Mouse (Mus musculus) ovary, postnatal 14 days (tissue): ENCODE measurements around the gene Ssrp1.
A peak's percentile ranks its signal among the peaks of the same experiment; 100 is the strongest.

ENCODE experiments used
- DNase-seq: peaks from one replicate; pipeline ENCODE4 v3.0.0; 2022; ENCODE audit warnings: low spot score

The Ssrp1 gene

DNA sequence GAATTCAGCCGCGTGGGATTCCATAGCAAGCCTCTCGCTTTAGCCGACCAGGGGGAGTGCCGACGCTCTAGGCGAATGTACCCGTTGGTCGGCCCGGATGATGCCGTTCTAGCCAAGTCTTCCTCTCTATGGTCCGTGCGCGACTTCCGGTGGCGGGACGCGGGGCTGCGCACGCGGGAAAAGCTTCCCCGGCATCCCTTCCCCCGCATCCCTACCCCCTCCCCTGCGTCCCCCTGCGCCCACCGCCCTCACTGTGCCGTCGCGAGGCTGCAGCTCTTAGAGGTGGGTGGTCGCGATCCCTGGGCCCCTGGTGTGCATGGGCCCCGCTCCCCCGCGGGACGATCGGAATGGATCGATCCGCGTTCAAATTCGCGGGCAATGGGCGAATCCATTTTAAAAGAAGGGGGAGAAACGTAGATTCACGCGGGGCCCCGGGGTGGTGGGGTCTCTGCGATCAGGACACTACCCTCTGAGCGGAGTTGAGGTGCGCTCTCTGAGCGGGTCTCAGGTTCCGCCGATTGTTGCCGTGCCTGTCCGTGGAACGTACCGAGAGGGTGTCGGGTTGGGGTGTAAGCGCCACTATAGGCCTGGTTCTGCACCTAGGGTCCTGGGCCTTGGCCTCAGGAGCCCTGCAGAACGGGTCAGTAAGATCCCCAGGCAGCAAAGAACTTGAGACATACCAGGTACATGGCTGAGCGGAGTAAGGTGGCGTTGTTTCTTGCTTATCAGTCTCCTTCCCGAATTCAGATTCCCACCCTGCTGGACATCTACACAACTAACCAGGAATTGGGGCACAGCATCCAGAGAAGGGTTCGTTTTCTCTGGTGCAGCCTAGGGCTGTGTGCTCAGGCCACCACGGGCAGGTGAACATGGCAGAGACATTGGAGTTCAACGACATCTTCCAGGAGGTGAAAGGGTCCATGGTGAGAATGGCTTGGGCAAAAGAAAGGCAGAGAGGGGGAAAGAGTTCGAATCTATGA lies at the start of gene Ssrp1, which contains the start of gene P2rx3:
Gene Ssrp1 (plus strand): TSS at position 188 of the 980 bp plus-strand sequence.
Gene P2rx3 (minus strand): TSS at position 416 of the 980 bp plus-strand sequence.
- peak; percentile 89 for DNase-seq

GRCm38 (mm10) chr2:84987930-84988329 lies 49.1 kb upstream of the Ssrp1 start, which contains the start of gene Prg3:
Prg3 (plus strand) TSS chr2:84988215.
- DNase-seq: no peak

GRCm38 (mm10) chr2:84996376-84996775 lies 40.7 kb upstream of the Ssrp1 start:
- no peak for DNase-seq

DNA sequence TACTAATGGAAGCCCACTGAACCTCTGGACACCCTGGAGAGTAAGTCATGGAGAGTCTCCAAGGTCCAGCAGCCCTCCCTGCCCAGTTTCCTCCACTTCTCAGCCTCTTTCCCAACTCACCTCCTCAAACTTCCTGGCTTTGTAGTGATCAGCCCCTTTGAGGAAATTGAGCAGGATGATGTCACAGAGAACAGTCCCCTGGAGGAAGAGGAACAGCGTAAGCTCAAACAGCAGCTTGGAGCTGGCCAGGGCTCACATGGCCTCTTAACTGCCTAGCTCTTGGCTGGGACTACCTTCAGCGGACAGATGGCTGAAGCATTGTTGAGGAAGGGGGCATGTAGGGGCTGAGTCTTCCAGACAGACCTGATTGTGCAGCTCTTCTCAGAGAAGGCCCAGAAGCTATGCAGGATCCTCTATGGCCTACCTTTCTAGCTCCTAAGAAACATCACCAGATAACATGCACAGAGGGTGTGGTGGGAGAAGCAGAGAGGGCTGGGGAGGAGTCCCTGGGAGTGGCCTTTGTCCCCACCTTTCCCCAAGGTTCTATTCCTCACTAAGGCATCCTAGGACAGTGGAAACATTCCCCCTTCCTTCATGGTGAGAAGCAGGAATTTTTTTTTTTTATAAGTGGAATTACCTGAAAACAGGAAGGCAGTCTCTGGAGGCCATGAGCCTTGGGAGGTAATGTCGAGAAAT lies 37.4 kb upstream of the Ssrp1 start:
- no peak for DNase-seq

DNA sequence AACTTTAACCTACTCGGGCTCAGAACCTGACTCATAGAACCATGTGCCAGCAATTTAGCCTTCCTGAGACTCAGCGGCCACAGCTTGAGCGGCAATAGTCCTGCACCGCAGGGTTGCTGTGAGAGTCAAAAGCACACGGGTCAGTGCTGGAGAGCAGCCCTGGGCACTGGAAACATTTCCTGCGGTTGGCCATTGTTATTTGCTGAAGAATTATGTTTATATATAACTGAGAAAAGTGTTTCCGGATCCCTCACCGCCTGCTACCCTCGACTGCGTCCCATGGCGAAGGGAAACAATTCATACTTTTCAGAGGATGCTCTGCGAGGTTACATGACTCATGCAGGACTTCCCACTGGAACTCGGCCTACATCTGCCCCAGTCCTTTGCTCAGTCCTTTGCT lies 35.5 kb upstream of the Ssrp1 start:
- no peak for DNase-seq

- DNase-seq: no peak
These were observed 34.5 kb upstream of the Ssrp1 start for GRCm38 (mm10) chr2:85002575-85002974.

- no peak for DNase-seq
These were observed 32.7 kb upstream of the Ssrp1 start for GRCm38 (mm10) chr2:85004341-85004740.

DNA sequence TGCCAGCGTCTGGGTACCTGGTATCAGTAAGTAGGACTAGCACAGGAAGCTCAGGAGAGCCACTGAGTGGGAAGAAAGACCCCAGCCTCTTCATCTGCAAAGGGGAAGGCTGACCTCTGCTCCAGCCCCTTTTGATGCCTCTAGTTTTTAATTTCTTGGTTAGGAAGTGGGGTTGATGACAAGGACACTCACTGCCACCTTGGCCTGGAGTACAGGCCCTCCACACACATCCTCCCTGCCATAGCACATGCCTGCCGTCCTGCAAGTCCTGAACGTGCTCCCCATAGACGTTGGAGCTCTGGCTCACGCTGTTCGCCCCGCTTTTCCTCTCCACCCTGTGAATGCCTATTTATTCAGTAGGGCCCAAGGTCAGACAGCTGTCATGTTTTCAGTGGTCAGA lies 30.4 kb upstream of the Ssrp1 start:
- DNase-seq: no peak

GRCm38 (mm10) chr2:85007729-85008128 lies 29.3 kb upstream of the Ssrp1 start:
- DNase-seq: no peak

DNA sequence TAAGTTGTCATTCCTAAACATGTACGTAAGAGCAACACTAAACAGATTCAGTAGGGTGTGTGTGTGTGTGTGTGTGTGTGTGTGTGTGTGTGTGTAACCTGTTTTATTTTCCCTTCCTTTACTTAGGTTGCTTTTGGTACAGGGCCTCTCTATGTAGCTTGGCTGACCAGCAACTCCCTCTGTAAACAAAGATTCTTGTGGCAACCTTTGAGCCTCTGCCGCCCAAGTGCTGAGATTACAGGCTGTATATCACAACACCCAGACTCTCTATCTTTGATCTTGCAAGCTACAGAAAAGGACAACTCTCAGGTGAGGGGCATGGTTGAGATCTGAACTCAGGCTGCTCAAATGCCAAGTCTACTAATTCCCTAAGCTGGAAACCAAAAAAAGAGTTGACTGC lies 27.8 kb upstream of the Ssrp1 start:
- DNase-seq: no peak

DNA sequence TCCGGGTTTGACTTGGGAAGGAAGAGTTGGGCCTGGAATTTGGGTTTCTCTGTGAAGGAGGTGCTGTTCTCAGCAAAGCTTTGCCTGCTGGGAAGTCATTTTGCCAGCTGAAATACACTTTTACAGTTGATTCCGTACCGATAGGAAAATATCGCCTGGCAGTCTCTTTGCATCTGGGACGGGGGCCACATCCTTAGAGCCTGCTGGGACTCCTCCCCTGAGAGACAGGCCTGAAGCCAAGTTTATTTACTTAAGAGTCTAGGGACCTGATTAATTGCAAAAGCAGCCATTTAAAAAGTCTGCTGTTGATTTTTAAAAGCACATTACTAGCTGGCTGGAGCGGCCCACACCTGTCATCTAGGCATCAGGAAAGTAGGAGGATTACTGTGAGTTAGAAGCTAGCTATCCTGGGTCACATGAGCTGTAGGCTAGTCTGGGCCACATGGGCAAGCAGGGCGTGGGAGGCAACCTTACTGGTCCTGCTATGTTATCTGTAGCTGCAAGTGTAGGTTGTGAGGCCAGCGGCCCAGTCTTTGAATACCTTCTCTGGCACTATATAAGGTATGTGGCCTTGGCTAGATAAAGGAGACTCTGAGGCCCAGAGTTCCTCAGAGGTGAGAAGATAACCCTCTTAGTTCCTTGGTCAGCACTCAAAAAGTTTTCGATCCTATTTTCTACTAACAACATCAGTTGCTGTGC lies 25.0 kb upstream of the Ssrp1 start:
- DNase-seq: no peak

DNA sequence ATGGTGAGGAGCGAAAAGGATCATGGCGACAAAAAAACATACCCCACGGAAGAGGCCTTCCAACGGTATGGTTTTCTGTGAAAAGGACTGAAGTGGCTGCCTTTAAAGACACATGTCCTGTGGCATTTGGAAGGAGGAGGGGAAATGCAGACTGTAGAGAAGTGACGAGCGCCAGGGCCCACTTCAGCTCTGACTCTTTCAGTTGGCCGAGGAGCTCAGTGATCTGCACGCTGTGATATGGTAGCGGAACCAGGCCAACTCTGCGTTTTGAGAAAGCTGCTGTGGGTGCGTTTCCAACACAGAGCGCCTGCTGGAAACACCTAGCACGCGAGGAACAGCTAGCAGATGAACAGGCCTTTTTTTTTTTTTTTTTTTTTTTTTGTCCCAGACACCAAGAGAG lies 24.4 kb upstream of the Ssrp1 start:
- no peak for DNase-seq

GRCm38 (mm10) chr2:85013826-85014587 lies 23.0 kb upstream of the Ssrp1 start:
- DNase-seq: no peak

DNA sequence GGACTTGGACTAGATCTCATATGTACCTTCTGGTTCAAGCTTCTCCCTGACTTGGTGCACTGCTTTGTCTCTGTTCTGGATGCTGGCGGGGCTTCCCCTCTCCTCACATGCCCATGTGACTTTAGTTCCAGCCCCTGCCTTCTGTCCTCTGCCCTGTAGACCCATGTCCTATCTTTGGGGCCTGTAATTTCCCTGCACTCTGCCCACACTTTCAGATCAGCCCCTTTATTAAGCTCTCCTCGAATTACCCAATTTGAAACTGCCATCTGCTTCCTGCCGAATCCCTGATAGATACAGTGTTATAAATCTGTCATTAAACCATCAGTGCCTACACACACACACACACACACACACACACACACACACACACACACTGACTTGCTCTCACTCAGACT lies 22.4 kb upstream of the Ssrp1 start:
- DNase-seq: no peak

DNA sequence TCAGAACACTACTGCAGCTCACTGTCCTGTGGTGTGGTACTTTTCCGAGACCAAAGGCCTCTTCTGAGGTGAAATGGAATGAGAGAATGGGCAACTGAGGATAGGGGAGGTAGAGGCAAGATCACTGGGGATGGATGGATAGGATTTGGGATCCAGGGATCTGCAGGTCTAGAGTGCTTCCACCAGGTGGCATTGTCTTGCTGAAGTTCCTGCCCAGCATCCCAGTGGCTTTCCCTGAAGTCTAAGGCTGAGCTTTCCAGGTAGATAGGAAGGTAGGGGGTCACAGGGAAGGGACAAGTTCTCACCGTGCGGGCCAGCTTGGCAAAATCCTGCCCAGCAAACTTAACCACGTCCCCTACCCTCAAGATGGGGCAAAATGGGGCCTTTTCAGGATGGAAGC lies 15.0 kb upstream of the Ssrp1 start:
- no peak for DNase-seq

DNA sequence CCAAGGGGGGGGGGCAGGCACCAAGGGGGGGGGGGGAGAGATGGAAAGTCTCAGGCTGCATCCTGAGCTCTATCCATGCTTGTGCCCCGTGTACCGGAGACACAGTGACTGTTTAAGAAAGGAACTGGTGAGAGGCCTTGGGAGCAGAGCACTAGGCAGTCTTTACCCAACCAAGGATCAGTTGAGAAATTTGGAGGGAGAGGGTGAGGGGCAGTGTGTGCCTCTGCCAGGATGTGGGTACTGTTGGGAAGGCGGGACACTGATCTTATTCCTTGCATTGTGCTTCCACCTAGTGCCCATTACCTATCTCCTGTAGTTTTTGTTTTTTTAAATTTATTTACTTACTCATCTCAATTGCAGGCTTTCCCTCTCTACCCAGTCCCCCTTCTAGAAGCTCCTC lies 10.9 kb upstream of the Ssrp1 start:
- DNase-seq: no peak

DNA sequence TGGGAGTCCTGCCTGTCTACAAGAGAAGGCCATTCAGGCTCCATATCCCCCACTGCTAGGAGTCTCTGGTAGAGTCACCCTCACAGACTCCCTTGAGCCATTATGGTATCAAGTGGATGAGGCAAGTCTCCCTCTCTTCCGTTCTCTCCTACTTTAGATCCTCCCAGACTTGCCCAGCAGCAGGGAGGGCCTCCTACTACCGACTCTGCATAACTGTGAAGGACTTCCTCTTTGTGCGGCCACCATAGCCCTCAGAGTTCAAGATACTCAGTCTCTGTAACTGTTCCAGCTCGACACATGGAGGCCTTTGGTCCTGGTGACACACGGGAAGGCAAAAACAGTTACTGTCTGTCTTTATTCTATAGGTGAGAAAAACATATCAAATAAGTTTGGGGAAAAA lies 9.8 kb upstream of the Ssrp1 start:
- no peak for DNase-seq

DNA sequence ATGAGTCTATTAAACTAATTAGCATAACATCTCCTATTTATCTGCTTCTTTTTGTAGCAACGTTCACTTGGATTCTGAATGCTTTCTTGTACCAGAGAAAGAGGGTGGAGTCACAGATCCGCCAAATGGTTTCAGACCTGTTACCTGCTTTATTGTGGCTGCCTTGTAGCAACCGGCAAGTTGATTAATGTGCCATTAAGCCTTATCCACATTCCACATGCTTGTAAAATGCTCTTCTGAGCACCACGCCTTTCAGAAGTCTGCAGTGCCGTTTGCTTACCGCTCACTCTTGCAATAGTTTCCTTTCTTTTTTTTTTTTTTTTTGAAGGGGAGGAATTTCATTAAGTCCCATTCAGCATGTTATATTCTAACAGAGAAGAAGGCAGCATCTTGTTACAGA lies 7.1 kb upstream of the Ssrp1 start:
- DNase-seq: no peak

DNA sequence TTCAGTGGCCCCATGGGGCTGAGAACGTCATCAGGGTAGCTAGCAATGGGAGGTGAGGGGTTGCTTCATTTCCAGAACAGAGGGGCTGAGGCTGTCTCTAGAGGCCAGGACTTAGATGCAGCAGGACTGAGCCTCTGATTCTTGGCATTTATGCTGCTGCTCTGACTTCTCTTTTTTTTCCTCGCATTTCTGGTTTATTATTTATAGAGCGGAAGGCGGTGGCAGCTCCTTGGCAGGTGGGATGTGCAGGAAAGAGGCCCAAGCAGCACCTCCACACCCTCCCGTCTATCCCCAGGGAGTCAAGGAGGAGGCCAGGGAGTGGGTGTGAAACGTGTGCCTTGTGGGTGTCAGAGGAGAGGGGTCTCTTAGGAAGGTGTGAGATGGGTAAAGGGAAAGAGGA lies 6.0 kb upstream of the Ssrp1 start:
- no peak for DNase-seq

- DNase-seq: no peak
These were observed 3.9 kb upstream of the Ssrp1 start for GRCm38 (mm10) chr2:85033121-85033520.

DNA sequence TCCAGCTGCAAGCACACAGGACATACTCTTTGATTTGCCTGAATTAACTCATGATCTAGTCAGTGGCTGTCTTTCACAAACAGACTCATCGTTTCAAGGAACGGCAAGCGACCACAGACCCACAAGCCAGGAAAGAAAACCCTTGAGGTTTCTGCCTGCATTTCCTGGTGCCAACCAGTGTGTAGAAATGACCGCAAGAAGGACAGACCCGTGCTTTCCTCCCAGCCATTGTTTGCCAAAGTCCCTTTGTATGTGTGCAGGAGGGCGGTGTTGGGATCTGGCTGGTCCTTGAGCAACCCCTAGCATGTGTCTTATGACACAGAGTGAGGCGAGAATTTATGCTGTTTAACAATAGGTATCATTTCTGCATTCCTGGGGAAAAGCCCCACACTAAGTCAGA lies 2.9 kb upstream of the Ssrp1 start:
- no peak for DNase-seq
